Mouse (Mus musculus): ENCODE data around the gene Adgrf5.

DNA sequence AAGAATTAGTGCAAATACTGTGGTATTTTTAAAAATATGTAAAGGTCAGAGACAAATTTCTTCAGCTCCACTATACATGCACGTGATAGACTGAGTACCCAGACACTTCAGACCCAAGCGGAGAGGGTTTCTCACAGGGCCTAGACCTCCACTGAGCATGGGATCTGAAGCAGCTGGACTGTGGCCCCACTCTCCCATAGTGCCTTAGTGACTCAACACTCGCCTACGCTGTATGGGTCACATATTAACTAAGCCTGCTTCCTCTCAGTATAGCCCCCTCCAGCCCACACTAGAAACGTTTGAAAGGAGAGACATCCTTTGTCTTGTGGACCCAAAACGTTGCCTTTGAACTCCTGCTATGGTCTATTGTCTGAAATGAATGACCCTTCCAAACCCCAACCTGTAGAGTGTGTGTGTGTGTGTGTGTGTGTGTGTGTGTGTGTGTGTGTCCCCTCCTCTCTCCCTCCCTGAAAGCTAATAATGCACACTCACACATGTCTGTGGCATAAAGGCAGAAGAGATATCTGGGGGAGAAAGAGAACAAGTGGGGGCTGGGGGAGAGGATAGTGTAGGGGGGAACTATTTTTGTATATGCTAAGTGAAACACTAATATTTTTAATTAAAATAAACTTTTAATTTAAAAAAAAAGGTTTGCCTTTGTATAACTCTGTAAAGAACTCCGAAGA, 34.1 kb upstream of the Adgrf5 start:
- TF ChIP-seq GATA1 (IDR thresholded peaks at IDR 0.05; ENCODE audit: borderline replicate concordance, low read length) (no peak), FLI1 (IDR thresholded peaks at IDR 0.05; ENCODE audit: low read length) (no peak)

Measured in megakaryocyte, embryonic 14.5 days (primary cell).